Mouse (Mus musculus) spleen, adult 2 months (tissue): Measurements from ENCODE around the gene Klf5.

Experiments
- CTCF ChIP-seq: fragments of 200-500 bp; IDR thresholded peaks from 2 replicates; pipeline ENCODE4 v1.5.1; 2011; ENCODE audit warnings: mild to moderate bottlenecking, inconsistent platforms; ENCODE audit not compliant: insufficient read depth, insufficient read length, insufficient replicate concordance; ENCODE audit errors: extremely low read depth
- POLR2A ChIP-seq: fragments of 200-500 bp; IDR thresholded peaks from 2 replicates; pipeline ENCODE4 v1.6.1; 2011; ENCODE audit warnings: low read depth, low read length, inconsistent platforms

- TF ChIP-seq POLR2A (no peak), CTCF (no peak)
Observed at GRCm38 (mm10) chr14:99339681-99340522, 41.4 kb downstream of the Klf5 start.
